Mouse (Mus musculus) kidney, postnatal 25 days (tissue): ENCODE measurements around the gene Nudt22.
A peak's percentile ranks its signal among the peaks of the same experiment; 100 is the strongest.

Experiments
- DNase-seq, 2 experiments: peaks; one replicate each; pipeline ENCODE4 v3.0.0; 2021; ENCODE audit warnings: mixed read lengths in 2 of 2

Nudt22 gene

GRCm38 (mm10) chr19:6994489-6994888 is 1.4 kb downstream of the Nudt22 start:
- peak in 1 of 2 experiments; percentile 40 for DNase-seq

GRCm38 (mm10) chr19:6994002-6994401 is 1.9 kb downstream of the Nudt22 start:
- DNase-seq, result peak in 1 of 2 experiments; percentile 20

GRCm38 (mm10) chr19:6993011-6993770 is 2.7 kb downstream of the Nudt22 start:
- DNase-seq, result peak in 1 of 2 experiments; percentile 39

DNA sequence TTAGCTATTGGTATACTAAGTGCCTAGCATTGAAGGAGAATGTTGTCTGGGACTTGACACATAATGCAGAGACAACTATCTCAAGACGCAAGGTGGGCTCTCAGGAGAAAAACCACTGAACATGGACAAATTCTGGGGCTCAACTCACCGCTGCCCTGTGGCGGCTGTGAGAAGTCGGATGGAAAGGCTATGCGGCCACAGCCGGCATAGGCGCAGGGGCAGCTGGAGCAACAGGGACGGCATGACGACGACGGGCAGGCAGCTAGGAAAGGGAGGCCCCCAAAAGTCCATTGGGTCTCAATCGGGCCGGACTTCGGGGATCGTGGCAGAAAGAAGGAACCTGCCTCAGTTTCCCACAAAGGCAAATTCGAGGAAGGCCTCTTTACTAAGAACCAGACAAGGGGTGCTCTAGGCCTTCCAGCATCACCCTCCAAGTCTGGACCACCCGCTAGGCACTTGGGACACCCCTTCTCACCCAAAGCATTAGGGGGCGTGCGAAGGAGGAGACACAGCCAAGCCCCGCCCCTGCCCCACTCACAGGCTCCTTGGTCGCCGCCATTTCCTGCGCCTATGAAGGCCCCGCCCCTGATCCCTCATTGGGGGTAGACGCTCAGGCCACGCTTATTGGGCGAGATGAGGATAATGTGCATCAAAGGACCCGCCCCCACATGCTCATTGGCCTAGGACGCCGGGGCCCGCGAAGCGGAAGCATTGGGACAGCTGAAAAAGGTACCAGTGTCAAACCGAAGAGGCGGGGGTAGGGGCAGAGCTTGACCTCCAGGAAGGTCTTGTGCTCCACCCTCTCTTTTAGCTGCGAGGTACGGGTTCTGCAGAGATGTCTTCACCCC is 3.7 kb downstream of the Nudt22 start, which contains the start of gene Dnajc4:
Dnajc4 (minus strand) TSS at position 562 of the 848 bp plus-strand sequence.
- peak in 1 of 2 experiments; percentile 98 for DNase-seq

DNA sequence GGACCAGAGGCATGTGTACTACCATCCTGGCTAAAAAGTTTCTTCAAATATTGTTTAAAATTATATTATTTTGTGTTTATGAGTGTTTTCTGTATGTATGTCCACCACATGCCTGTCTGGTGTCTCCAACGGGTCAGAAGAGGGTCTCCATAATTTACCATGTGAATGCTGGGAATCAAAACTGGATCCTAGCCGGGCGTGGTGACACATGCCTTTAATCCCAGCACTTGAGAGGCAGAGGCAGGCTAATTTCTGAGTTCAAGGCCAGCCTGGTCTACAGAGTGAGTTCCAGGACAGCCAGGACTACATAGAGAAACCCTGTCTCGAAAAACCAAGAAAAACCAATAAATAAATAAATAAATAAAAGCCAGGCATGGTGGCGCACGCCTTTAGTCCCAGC is 4.8 kb downstream of the Nudt22 start:
- DNase-seq, result peak in 1 of 2 experiments; percentile 26

GRCm38 (mm10) chr19:6990712-6991111 is 5.2 kb downstream of the Nudt22 start:
- peak in 1 of 2 experiments; percentile 33 for DNase-seq

DNA sequence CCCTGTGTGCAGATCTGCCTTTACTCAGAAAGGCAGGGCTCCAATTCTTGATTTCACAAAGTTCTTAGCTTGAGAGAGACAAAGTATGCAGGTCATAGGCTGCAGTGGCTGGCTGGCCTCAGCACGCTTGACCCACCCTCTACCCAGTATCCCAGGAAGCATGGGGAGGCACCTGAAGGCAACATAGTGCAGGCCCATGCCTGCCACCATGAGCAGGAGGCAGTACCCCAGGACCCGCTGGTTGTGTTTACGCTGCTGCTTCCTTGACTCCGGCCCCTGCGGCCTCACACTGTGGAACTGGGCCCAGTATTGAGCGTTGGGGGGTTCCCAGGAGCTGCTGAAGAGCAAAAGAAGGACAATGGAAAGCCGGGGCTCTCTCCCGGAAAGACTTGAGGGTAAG is 6.7 kb downstream of the Nudt22 start:
- DNase-seq, result no peak

GRCm38 (mm10) chr19:6987904-6988285 is 8.0 kb downstream of the Nudt22 start:
- DNase-seq, result no peak

DNA sequence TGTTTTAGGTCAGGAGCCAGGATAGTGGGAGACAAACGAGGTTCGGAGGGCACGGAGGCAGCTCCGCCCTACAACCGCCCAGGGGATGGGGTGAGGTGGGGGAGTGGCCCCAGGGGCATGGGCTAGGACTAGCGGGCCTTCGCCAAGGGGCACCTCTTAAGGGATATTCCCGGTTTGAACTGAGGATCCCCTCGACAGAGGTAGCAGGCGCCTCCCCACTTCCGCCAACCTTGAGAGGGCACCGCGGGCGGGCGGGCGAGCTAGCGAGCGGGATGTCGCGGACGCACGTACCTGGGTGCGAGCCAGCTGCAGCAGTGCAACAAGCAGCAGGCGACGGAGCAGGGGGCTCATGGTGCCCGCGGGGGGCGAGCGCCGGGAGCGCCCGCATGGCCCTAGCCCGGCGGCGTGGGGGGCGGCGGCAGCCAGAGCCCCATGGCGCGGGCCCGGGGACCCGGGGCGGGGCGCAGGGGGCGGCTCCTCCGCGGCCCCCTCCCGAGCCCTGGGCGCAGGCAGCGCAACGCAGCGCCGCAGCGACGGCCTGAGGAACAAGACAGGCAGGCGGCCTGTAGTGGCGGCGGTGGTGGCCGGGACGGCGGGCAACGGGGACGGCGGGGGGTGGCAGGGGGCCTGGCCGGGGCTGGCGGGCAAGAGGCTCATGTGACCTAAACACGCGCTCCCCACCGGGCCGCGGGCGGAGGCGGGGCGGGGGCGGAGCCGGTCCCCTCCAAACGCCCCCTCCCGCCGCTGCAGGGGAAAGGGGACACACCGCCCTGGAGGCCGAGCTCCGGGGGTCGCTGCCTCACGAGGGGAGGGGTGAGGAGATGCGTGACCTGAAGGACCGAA is 8.6 kb downstream of the Nudt22 start, which contains the start of gene Vegfb:
Vegfb (minus strand) TSS at position 591 of the 843 bp plus-strand sequence.
- peak in 1 of 2 experiments; percentile 74 for DNase-seq

GRCm38 (mm10) chr19:6985951-6986708 is 9.8 kb downstream of the Nudt22 start:
- no peak for DNase-seq

GRCm38 (mm10) chr19:6985300-6985699 is 10.6 kb downstream of the Nudt22 start:
- no peak for DNase-seq

DNA sequence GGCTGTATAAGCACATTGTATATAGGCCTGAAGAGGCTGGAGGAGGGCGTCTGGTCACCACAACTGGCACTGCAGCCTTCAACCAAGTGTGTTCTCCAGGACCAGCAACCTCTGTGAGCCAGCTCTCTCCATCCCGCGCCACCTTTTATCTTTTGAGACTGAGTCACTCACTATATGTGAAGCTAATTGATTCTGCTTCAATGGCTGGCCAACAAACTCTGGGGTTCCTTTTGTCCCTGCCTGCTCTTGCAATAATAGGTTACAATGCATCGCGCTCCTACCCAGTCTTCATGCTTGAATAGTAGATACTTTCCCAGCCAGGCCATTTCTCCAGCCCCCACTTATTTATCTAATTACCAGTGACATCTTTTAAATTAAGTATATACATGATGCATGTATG is 12.3 kb downstream of the Nudt22 start:
- no peak for DNase-seq

GRCm38 (mm10) chr19:6981465-6981864 is 14.5 kb downstream of the Nudt22 start:
- DNase-seq, result no peak

DNA sequence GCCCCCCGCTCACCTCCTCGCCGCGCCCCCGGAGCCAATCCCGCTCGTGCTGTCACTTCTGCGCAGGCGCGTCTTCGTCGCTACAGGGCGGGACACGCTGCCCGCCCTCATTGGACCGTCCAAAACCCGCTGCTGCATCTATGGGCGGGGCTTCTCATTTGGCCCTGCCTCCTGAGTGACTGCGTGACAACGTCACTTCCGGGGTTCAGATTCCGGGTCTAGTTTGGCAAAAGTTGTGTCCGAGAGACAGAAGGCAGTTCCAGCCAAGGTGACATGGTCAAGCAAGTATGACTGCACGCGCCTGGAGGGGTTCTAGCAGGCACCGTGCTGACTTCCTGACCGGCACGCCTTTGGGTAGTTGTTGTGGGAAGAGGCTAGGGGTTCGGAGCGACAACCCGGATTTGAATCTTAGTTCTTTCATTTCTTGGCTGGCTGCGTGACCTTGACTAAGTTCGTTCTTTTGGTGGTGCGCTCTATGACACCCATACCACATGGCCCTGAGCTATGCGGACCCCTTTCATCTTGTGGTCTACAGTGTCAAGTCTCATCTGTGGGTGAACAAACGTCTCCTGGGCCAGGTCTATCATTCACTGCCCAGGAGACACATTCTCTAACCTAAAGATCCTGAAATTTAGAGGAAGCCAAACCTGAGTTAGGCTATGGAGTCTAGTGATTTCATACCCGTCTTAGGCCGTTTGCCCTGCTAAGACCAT is 15.4 kb downstream of the Nudt22 start, which contains the start of gene Fkbp2:
Fkbp2 (minus strand) TSS at position 121 of the 713 bp plus-strand sequence.
- peak; percentile 99 for DNase-seq

- DNase-seq, result peak; percentile 100
Observed at GRCm38 (mm10) chr19:6979486-6980380, 16.2 kb downstream of the Nudt22 start.

- no peak for DNase-seq
Observed at GRCm38 (mm10) chr19:6979001-6979479, 16.9 kb downstream of the Nudt22 start.

DNA sequence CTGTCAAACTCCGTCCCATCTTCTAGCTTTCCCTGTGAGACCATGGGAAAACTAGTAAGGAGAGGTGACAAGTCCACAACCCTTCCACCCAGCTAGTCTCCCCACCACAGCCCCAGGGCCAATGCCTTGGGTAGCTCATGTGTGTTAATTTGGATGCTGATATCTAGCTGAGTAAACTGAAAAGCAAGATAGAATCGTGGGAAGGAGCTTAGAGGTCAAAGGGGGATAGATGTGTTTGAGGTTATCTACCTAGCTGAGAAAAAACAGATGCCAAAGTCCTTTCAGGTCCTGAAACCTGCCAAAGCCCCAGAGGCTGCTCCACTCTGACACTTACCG is 17.3 kb downstream of the Nudt22 start:
- DNase-seq, result no peak

DNA sequence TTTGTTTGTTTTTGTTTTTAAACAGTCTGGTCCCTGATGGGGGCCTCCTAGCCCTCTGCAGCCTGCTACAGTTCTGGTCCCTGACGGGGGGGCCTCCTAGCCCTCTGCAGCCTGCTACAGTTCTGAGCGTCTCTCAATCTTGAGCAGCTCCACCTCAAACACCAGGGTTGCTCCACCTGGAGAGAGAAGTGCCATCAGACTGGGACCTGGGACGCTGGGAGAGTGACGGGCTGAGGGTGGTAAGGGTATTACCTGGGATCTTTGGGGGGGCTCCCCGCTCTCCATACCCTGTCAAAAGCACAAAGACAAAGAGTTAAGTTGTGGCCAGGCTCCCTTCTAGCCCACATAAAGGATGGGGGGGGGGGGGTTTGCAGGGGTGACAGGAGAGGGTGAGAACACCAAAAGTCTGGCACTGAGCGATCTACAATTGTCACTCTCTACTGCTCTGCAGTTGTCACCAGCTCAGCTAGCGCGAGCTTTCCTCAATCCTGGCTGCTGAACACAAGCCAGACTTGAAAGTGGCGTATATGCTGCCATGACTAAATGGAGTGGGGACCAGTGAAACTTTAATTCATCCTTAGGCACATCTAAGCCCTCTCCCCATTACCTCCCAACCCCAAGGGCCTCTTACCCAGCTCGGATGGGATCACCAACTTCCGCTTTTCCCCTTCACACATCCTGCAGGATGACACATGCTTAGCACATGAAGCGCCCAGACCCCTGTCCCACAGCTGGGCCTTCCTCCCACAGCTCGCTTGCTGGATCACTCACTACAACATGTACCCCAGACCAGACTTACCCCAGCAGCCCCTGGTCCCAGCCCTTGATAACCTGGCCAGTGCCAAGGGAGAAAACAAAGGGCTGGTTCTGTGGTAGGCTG is 17.9 kb downstream of the Nudt22 start:
- no peak for DNase-seq
